Mouse (Mus musculus) urinary bladder, postnatal 36 days (tissue): ENCODE results near the gene Reg2.
"Not testable (repeated sequence)": the region's sequence is repeated elsewhere in the genome, so short reads cannot be mapped to it uniquely, and the experiment has no call there.

ENCODE experiments used
- DNase-seq, 2 experiments: peaks; one replicate each; pipeline ENCODE4 v3.0.0; 2022; ENCODE audit warnings: low spot score in 2 of 2, mixed read lengths in 1 of 2

The Reg2 gene

GRCm38 (mm10) chr6:78395323-78395722 is at the start of gene Reg2:
Gene Reg2 (plus strand): TSS chr6:78395623.
- DNase-seq: not testable (repeated sequence)

GRCm38 (mm10) chr6:78361971-78362563 is 33.4 kb upstream of the Reg2 start:
- DNase-seq: no peak

- no peak for DNase-seq
Measured at GRCm38 (mm10) chr6:78370357-78370756, 25.1 kb upstream of the Reg2 start, which contains the start of gene Reg3b. Gene Reg3b (plus strand): TSS chr6:78370657.

- DNase-seq: no peak
Measured at GRCm38 (mm10) chr6:78378765-78379164, 16.7 kb upstream of the Reg2 start, which contains the start of gene Reg3d. Gene Reg3d (minus strand): TSS chr6:78378865.

GRCm38 (mm10) chr6:78380409-78380808 is 15.0 kb upstream of the Reg2 start, which contains the start of gene Reg3a:
Gene Reg3a (plus strand): TSS chr6:78380709.
- DNase-seq: no peak

GRCm38 (mm10) chr6:78385609-78386008 is 9.8 kb upstream of the Reg2 start:
- DNase-seq: no peak

- not testable (repeated sequence) for DNase-seq
Measured at GRCm38 (mm10) chr6:78422411-78422810, 27.0 kb downstream of the Reg2 start, which contains the start of gene Reg1. Gene Reg1 (plus strand): TSS chr6:78422711.

GRCm38 (mm10) chr6:78425497-78425896 is 30.1 kb downstream of the Reg2 start:
- no peak for DNase-seq

- DNase-seq: no peak
Measured at GRCm38 (mm10) chr6:78447202-78447601, 51.8 kb downstream of the Reg2 start.

GRCm38 (mm10) chr6:78448409-78448808 is 53.0 kb downstream of the Reg2 start:
- DNase-seq: no peak

- DNase-seq: no peak
Measured at GRCm38 (mm10) chr6:78452804-78453203, 57.4 kb downstream of the Reg2 start.
